Mouse (Mus musculus): ENCODE measurements around the gene Tmem255b. TPM values are rescaled to one million over a fixed set of nuclear protein-coding genes. Genes with fewer than 3 reads are reported as not detected.

The Tmem255b gene
- not detected in 2 replicates for polyA plus RNA-seq (2011; ENCODE audit: insufficient read depth, insufficient read length, low read depth, missing spikeins)

- no peaks in the 10 kb centered on the region for H3K36me3 ChIP-seq (ENCODE audit: control insufficient read depth, insufficient read depth, low read length, poor library complexity, severe bottlenecking)
- H3K9ac ChIP-seq (ENCODE audit: low read depth, poor library complexity, severe bottlenecking): no peak within 1 kb of the TSS
- H3K9me3 ChIP-seq (replicated peaks; ENCODE audit: control insufficient read depth, insufficient read depth, low read length, poor library complexity, severe bottlenecking): no peaks in the 10 kb centered on the region
- no peaks in the 10 kb centered on the region for H3K27me3 ChIP-seq (ENCODE audit: control insufficient read depth, insufficient read depth, low read length, poor library complexity, severe bottlenecking)
- H3K4me3 ChIP-seq (ENCODE audit: low read depth, low read length): no peak within 1 kb of the TSS
- H3K27ac ChIP-seq (ENCODE audit: insufficient read depth, low read length): no peak within 1 kb of the TSS
- no peak for TF ChIP-seq EP300 (IDR thresholded peaks at IDR 0.05; ENCODE audit: insufficient read depth, low read depth, low read length)
- no peaks in the 10 kb centered on the region for H3K4me1 ChIP-seq (ENCODE audit: control insufficient read depth, insufficient read depth, low read length)
Measured at GRCm38 (mm10) chr8:13434889-13435288, at the start of gene Tmem255b. Gene Tmem255b (plus strand): TSS chr8:13435189.

- Histone ChIP-seq H3K4me3 (ENCODE audit: low read depth, low read length) (no peak overlapping the region), H3K9me3 (replicated peaks; ENCODE audit: control insufficient read depth, insufficient read depth, low read length, poor library complexity, severe bottlenecking) (no peaks in the 10 kb centered on the region), H3K27ac (ENCODE audit: insufficient read depth, low read length) (no peak overlapping the region), H3K27me3 (ENCODE audit: control insufficient read depth, insufficient read depth, low read length, poor library complexity, severe bottlenecking) (no peaks in the 10 kb centered on the region), H3K36me3 (ENCODE audit: control insufficient read depth, insufficient read depth, low read length, poor library complexity, severe bottlenecking) (no peaks in the 10 kb centered on the region), H3K9ac (ENCODE audit: low read depth, poor library complexity, severe bottlenecking) (no peak overlapping the region), H3K4me1 (ENCODE audit: control insufficient read depth, insufficient read depth, low read length) (no peaks in the 10 kb centered on the region)
- TF ChIP-seq EP300 (IDR thresholded peaks at IDR 0.05; ENCODE audit: insufficient read depth, low read depth, low read length) (no peak), CTCF (IDR thresholded peaks at IDR 0.05; ENCODE audit: low read depth, low read length) (no peak), POLR2A (IDR thresholded peaks at IDR 0.05; ENCODE audit: insufficient read depth, low read length) (no peak)
Measured at GRCm38 (mm10) chr8:13386366-13386765, 48.6 kb upstream of the Tmem255b start.

- H3K27me3 ChIP-seq (ENCODE audit: control insufficient read depth, insufficient read depth, low read length, poor library complexity, severe bottlenecking): no peaks in the 10 kb centered on the region
- no peaks in the 10 kb centered on the region for H3K36me3 ChIP-seq (ENCODE audit: control insufficient read depth, insufficient read depth, low read length, poor library complexity, severe bottlenecking)
- no peak for TF ChIP-seq CTCF (IDR thresholded peaks at IDR 0.05; ENCODE audit: low read depth, low read length)
- no peak for TF ChIP-seq POLR2A (IDR thresholded peaks at IDR 0.05; ENCODE audit: insufficient read depth, low read length)
- no peak for TF ChIP-seq EP300 (IDR thresholded peaks at IDR 0.05; ENCODE audit: insufficient read depth, low read depth, low read length)
- H3K4me1 ChIP-seq (ENCODE audit: control insufficient read depth, insufficient read depth, low read length): no peaks in the 10 kb centered on the region
- H3K9me3 ChIP-seq (replicated peaks; ENCODE audit: control insufficient read depth, insufficient read depth, low read length, poor library complexity, severe bottlenecking): no peaks in the 10 kb centered on the region
- no peak overlapping the region for H3K27ac ChIP-seq (ENCODE audit: insufficient read depth, low read length)
- no peak overlapping the region for H3K4me3 ChIP-seq (ENCODE audit: low read depth, low read length)
- no peak overlapping the region for H3K9ac ChIP-seq (ENCODE audit: low read depth, poor library complexity, severe bottlenecking)
Measured at GRCm38 (mm10) chr8:13387728-13388127, 47.3 kb upstream of the Tmem255b start.

GRCm38 (mm10) chr8:13388744-13389143, 46.2 kb upstream of the Tmem255b start:
- Histone ChIP-seq H3K9me3 (replicated peaks; ENCODE audit: control insufficient read depth, insufficient read depth, low read length, poor library complexity, severe bottlenecking) (no peaks in the 10 kb centered on the region), H3K4me3 (ENCODE audit: low read depth, low read length) (no peak overlapping the region), H3K9ac (ENCODE audit: low read depth, poor library complexity, severe bottlenecking) (no peak overlapping the region), H3K27ac (ENCODE audit: insufficient read depth, low read length) (no peak overlapping the region), H3K36me3 (ENCODE audit: control insufficient read depth, insufficient read depth, low read length, poor library complexity, severe bottlenecking) (no peaks in the 10 kb centered on the region), H3K4me1 (ENCODE audit: control insufficient read depth, insufficient read depth, low read length) (no peaks in the 10 kb centered on the region), H3K27me3 (ENCODE audit: control insufficient read depth, insufficient read depth, low read length, poor library complexity, severe bottlenecking) (no peaks in the 10 kb centered on the region)
- no peak for TF ChIP-seq POLR2A (IDR thresholded peaks at IDR 0.05; ENCODE audit: insufficient read depth, low read length)
- no peak for TF ChIP-seq CTCF (IDR thresholded peaks at IDR 0.05; ENCODE audit: low read depth, low read length)
- TF ChIP-seq EP300 (IDR thresholded peaks at IDR 0.05; ENCODE audit: insufficient read depth, low read depth, low read length): no peak

- H3K27me3 ChIP-seq (ENCODE audit: control insufficient read depth, insufficient read depth, low read length, poor library complexity, severe bottlenecking): no peaks in the 10 kb centered on the region
- no peaks in the 10 kb centered on the region for H3K9me3 ChIP-seq (replicated peaks; ENCODE audit: control insufficient read depth, insufficient read depth, low read length, poor library complexity, severe bottlenecking)
- H3K36me3 ChIP-seq (ENCODE audit: control insufficient read depth, insufficient read depth, low read length, poor library complexity, severe bottlenecking): no peaks in the 10 kb centered on the region
- no peaks in the 10 kb centered on the region for H3K4me1 ChIP-seq (ENCODE audit: control insufficient read depth, insufficient read depth, low read length)
- no peak overlapping the region for H3K27ac ChIP-seq (ENCODE audit: insufficient read depth, low read length)
- TF ChIP-seq CTCF (IDR thresholded peaks at IDR 0.05; ENCODE audit: low read depth, low read length): no peak
- TF ChIP-seq EP300 (IDR thresholded peaks at IDR 0.05; ENCODE audit: insufficient read depth, low read depth, low read length): no peak
- no peak for TF ChIP-seq POLR2A (IDR thresholded peaks at IDR 0.05; ENCODE audit: insufficient read depth, low read length)
- no peak overlapping the region for H3K9ac ChIP-seq (ENCODE audit: low read depth, poor library complexity, severe bottlenecking)
- H3K4me3 ChIP-seq (ENCODE audit: low read depth, low read length): no peak overlapping the region
Measured at GRCm38 (mm10) chr8:13393869-13394268, 41.1 kb upstream of the Tmem255b start.

- Histone ChIP-seq H3K27me3 (ENCODE audit: control insufficient read depth, insufficient read depth, low read length, poor library complexity, severe bottlenecking) (no peaks in the 10 kb centered on the region), H3K4me3 (ENCODE audit: low read depth, low read length) (no peak within 1 kb of the TSS), H3K27ac (ENCODE audit: insufficient read depth, low read length) (no peak within 1 kb of the TSS), H3K36me3 (ENCODE audit: control insufficient read depth, insufficient read depth, low read length, poor library complexity, severe bottlenecking) (no peaks in the 10 kb centered on the region), H3K9me3 (replicated peaks; ENCODE audit: control insufficient read depth, insufficient read depth, low read length, poor library complexity, severe bottlenecking) (no peaks in the 10 kb centered on the region), H3K4me1 (ENCODE audit: control insufficient read depth, insufficient read depth, low read length) (no peaks in the 10 kb centered on the region), H3K9ac (ENCODE audit: low read depth, poor library complexity, severe bottlenecking) (no peak within 1 kb of the TSS)
- no peak for TF ChIP-seq EP300 (IDR thresholded peaks at IDR 0.05; ENCODE audit: insufficient read depth, low read depth, low read length)
- TF ChIP-seq POLR2A (IDR thresholded peaks at IDR 0.05; ENCODE audit: insufficient read depth, low read length): no peak
- TF ChIP-seq CTCF (IDR thresholded peaks at IDR 0.05; ENCODE audit: low read depth, low read length): no peak
Measured at GRCm38 (mm10) chr8:13396725-13397124, 38.3 kb upstream of the Tmem255b start, which contains the start of gene Atp4b. Gene Atp4b (minus strand): TSS chr8:13396825.
